Mouse (Mus musculus) kidney, embryonic 16.5 days (tissue): ENCODE measurements around the gene Schip1. TPM values are rescaled to one million over a fixed set of nuclear protein-coding genes. Genes with fewer than 3 reads are reported as not detected.

Source experiments
- ATAC-seq: fragments of 200-750 bp; cut with Nextera tagmentation; 2 replicates; pipeline ENCODE4 v1.8.0; 2017; ENCODE audit warnings: moderate TSS enrichment; ENCODE audit not compliant: low FRiP score, low TSS enrichment
- H3K27ac ChIP-seq: fragments of 300-500 bp; sonication (generic); 2 replicates; pipeline ENCODE4 v1.5.1; 2014; ENCODE audit warnings: low read length
- H3K27me3 ChIP-seq: fragments of 300-500 bp; sonication (generic); 2 replicates; pipeline ENCODE4 v1.6.1; 2014; ENCODE audit warnings: low read length, control low read depth, mixed read lengths; ENCODE audit not compliant: insufficient read depth
- H3K36me3 ChIP-seq: fragments of 300-500 bp; sonication (generic); 2 replicates; pipeline ENCODE4 v1.6.1; 2014; ENCODE audit warnings: low read length, control low read depth, mixed read lengths; ENCODE audit not compliant: insufficient read depth
- H3K4me1 ChIP-seq: fragments of 300-500 bp; sonication (generic); 2 replicates; pipeline ENCODE4 v1.6.1; 2014; ENCODE audit warnings: low read length, control low read depth, mixed read lengths; ENCODE audit not compliant: insufficient read depth
- H3K4me2 ChIP-seq: fragments of 300-500 bp; sonication (generic); replicated peaks from 2 replicates; pipeline ENCODE4 v1.6.1; 2014; ENCODE audit warnings: low read depth, low read length
- H3K4me3 ChIP-seq: fragments of 300-500 bp; sonication (generic); 2 replicates; pipeline ENCODE4 v1.5.1; 2014; ENCODE audit warnings: mild to moderate bottlenecking, low read length
- H3K9ac ChIP-seq: fragments of 300-500 bp; sonication (generic); replicated peaks from 2 replicates; pipeline ENCODE4 v1.6.1; 2014; ENCODE audit warnings: low read length
- H3K9me3 ChIP-seq: fragments of 300-500 bp; sonication (generic); 2 replicates; pipeline ENCODE4 v1.6.1; 2016; ENCODE audit warnings: low read length, control low read depth
- WGBS: fragments of 180-500 bp; shearing (Covaris S2); extraction: QIAGEN DNeasy Blood & Tissue Kit; methylation state at CpG from one replicate; pipeline ENCODE4 v1.1.7; 2014; 5-methylcytosine and 5-hydroxymethylcytosine counted together
- polyA plus RNA-seq: library from polyadenylated mRNA; unstranded; fragments of >200 nt; fragmentation: Nextera tagmentation; extraction: Ambion mirVana; gene quantifications from 2 replicates; pipeline ENCODE4 v1.2.1, GENCODE M21; 2015

Schip1 gene
- polyA plus RNA-seq, 1 experiment from 2014 or later, result 48.9 TPM

DNA sequence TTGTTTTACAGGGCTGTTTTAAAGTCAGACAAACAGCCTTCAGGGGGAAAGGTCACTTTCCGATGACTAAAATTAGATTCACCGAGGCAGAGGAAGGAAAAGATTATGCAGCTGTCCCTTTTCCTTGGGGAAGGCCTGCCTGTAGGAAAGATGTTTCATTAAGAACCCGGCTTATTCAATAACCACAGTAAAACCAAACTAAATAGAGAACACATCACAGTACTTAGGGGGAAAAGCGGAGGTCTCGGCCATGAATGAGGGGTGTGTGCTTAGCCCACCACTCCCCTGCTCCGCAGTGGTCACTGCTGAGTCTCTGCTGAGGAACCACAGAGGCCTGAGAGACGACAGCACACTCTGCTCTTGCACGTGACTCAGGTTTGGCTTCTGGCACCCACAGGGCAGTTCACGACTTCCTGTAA, 522.1 kb downstream of the Schip1 start:
- no peaks in the 10 kb centered on the region for H3K27me3 ChIP-seq
- H3K9ac ChIP-seq, result peak overlapping the region; percentile 47
- peak overlapping the region; percentile 67 for H3K27ac ChIP-seq
- no peak overlapping the region for H3K4me3 ChIP-seq
- H3K4me2 ChIP-seq, result no peak overlapping the region
- H3K9me3 ChIP-seq, result no peaks in the 10 kb centered on the region
- WGBS, result 21% methylated on average over 9 of the region's 9 CpGs
- H3K36me3 ChIP-seq, result no peaks in the 10 kb centered on the region
- ATAC-seq, result no peak; the same call in 1 of the 2 replicates
- H3K4me1 ChIP-seq, result peaks cover 46% of the 10 kb centered on the region

DNA sequence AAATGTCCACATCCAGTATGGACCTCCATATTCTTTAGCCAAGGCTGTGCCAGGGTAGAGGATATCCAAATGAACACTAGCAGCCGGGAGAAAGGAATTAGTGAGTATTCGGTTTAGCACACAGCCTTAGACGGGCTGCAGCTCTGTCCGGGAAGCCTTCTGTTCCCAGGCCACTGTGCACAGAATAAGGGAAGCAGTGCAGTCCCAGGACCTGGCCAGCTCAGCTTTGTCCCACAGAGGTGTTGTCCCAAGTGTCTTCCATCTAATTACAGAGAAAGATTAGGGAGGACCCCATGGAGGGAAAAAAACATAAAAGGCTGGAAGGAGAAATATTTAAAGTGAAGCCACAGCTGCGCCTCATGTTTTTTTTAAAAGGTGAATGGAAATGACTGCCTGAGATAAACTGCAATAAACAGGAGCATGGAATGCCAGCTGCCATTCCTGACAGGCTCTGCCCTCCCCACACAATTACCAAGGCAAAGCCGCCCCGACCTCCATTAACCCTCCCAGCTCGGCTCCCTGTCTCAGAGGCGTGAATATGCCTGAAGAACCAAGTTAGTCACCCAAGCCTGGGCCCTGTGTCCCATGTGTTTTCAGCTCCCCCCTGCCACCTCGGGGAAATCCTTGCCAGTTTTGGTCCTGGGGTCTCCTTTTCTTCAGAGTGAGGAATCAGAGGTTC, 523.1 kb downstream of the Schip1 start:
- Histone ChIP-seq H3K9me3 (no peaks in the 10 kb centered on the region), H3K27ac (0 out of 2 replicates have a peak overlapping the region, but pooled peaks have one; percentile 67), H3K27me3 (no peaks in the 10 kb centered on the region), H3K36me3 (no peaks in the 10 kb centered on the region), H3K4me3 (no peak overlapping the region), H3K4me1 (peaks cover 48% of the 10 kb centered on the region), H3K9ac (no peak overlapping the region), H3K4me2 (no peak overlapping the region)
- WGBS, result 55% methylated on average over 10 of the region's 10 CpGs
- peak; percentile 44; the same call in 1 of the 2 replicates for ATAC-seq

DNA sequence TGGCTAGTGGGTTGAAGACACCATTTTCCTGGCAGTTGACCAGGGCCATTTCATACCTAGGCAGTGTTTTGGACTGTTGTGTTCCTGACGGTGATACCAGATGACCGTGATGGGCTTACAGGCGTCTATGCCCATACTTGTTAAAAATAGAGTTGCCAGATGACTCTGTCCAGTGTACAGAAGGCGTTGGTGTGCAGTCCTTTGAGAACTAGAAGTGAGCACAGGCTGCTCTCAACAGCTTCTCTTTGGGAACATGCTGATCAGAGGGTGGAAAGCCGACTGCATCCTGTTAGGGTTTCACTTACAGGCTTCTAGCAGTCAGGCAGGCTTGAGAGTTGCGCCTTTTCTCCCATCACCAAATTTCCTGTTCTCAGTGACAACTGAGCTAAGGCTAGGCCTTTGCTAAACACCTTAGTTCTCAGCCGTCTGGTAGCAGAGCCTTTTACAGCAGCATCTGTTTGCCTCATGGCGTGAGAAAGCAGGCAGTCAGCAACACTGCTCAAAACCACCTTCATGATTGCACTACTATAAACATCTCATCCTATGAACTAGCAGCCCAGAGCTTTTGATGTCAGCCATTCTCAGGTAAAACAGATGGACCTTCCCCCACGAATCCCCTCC, 524.7 kb downstream of the Schip1 start:
- Histone ChIP-seq H3K9ac (no peak overlapping the region), H3K27me3 (no peaks in the 10 kb centered on the region), H3K27ac (no peak overlapping the region), H3K4me3 (no peak overlapping the region), H3K36me3 (no peaks in the 10 kb centered on the region), H3K4me1 (peaks cover 42% of the 10 kb centered on the region), H3K9me3 (no peaks in the 10 kb centered on the region), H3K4me2 (no peak overlapping the region)
- ATAC-seq, result no peak
- 75% methylated on average over 9 of the region's 9 CpGs for WGBS

DNA sequence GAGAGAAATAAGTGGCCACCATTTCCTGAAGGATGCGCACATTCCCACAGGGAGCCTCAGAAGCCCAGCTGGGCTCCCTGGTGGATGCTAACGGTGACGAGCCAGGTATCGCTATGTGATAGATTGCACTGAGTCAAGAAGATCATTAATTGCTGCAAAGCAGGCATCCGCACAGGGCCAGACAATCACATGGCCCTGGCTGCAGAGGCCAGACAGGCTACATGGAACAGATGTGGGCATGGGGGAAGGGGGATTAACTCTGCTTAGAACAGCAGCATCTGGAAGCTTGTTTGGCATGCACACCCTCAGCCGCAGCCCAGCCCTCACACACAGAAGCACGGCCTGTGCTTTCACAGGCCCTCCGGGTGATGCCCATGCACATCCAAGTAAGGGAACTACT, 525.8 kb downstream of the Schip1 start:
- Histone ChIP-seq H3K9ac (no peak overlapping the region), H3K4me3 (no peak overlapping the region), H3K27ac (no peak overlapping the region), H3K27me3 (no peaks in the 10 kb centered on the region), H3K4me1 (peaks cover 48% of the 10 kb centered on the region), H3K36me3 (no peaks in the 10 kb centered on the region), H3K9me3 (no peaks in the 10 kb centered on the region), H3K4me2 (no peak overlapping the region)
- WGBS, result 53% methylated on average over 8 of the region's 8 CpGs
- ATAC-seq, result no peak

DNA sequence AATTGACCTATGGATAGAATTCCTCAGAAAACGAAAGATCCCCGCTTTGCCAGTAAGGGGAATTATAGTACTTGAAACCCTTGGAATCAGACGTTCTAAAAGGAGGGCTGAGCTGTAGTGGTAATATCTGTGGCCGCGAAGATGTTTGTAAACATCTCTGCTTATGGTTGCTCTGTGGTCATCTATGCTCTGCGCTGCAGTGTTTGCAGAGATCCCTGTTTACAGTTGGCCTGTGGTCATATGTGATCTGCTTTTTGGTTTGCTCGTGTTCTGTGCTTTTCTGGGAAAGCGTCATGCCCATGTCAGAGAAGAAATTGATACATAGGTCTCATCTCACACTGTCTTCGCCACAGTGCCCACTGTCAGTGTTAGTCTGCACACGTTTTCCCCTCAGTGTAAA, 528.0 kb downstream of the Schip1 start:
- 51% methylated on average over 10 of the region's 10 CpGs for WGBS
- Histone ChIP-seq H3K27me3 (no peaks in the 10 kb centered on the region), H3K36me3 (0 out of 2 replicates have a peak, but pooled peaks cover 3% of the 10 kb centered on the region), H3K4me3 (no peak overlapping the region), H3K4me1 (peaks cover 39% of the 10 kb centered on the region), H3K27ac (0 out of 2 replicates have a peak overlapping the region, but pooled peaks have one; percentile 15), H3K4me2 (no peak overlapping the region), H3K9me3 (no peaks in the 10 kb centered on the region), H3K9ac (no peak overlapping the region)
- no peak for ATAC-seq

DNA sequence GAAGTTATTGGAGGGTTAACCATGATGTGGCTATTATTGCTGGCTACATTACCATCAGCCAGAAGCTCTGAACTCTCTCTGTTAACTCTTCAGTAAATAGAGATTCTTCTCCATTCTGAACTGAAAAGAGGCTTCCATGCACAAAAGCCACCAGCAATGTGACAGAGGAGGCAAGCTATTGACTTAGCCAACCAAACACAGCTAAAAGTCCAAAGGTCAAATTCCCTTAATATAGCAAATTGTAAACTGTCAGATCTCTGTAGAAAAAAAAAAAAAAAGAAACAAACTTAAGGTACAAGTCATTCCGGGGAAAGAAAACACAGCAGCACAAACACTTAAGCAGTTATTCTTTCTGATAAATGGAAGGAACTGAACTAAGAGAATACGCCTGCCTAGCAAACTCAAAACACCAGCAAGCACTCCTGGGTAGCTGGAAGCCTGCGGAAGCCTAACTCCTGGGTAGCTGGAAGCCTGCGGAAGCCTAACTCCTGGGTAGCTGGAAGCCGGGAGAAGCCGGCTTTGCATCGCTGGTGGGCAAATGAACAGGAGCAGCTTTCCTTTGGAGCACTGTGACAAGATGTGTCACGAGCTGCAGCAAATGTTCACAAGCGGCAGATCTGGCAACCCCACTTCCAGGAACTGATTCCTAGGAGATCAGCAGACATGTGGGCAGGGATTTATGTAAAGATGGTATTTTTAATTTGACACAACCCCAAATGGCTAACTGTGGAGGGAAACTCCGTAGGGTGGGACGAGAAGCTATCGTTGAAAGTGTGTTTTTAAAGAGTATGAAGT, 528.7 kb downstream of the Schip1 start:
- H3K4me3 ChIP-seq, result no peak overlapping the region
- H3K36me3 ChIP-seq, result 0 out of 2 replicates have a peak, but pooled peaks cover 3% of the 10 kb centered on the region
- H3K27ac ChIP-seq, result 0 out of 2 replicates have a peak overlapping the region, but pooled peaks have one; percentile 15
- no peak overlapping the region for H3K9ac ChIP-seq
- H3K27me3 ChIP-seq, result no peaks in the 10 kb centered on the region
- no peak for ATAC-seq
- WGBS, result 70% methylated on average over 12 of the region's 12 CpGs
- peaks cover 33% of the 10 kb centered on the region for H3K4me1 ChIP-seq
- H3K4me2 ChIP-seq, result no peak overlapping the region
- no peaks in the 10 kb centered on the region for H3K9me3 ChIP-seq

DNA sequence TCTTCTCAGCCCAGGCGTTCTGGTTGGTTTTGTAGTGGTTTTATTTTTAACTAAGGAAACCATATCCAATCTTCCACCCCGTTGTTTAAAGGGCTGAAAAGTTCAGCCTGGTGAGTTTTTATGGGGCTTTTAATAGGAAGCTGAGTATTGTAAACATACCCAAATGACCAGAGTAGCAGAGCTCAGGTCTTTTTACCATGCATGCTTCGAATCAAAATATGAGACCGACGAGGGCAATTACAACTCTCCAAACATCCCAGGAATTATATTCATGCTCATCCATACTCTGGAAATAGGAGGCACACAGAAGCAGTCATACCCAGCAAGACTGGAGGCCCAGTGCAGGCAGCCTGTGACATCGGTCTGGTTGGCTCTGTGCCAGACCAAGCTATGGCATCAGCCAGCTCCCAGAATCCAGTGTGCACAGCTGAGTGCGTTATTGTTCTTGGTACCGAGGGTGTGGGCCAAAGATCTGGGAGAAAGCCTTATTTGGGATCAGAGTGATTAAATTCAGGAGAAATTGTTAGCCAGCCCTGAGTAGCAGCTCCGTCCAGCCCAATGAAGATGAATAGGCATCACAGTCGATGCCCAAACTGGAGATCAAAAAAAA, 530.8 kb downstream of the Schip1 start:
- Histone ChIP-seq H3K27me3 (no peaks in the 10 kb centered on the region), H3K9me3 (no peaks in the 10 kb centered on the region), H3K4me1 (peaks cover 31% of the 10 kb centered on the region), H3K4me3 (no peak overlapping the region), H3K27ac (peak overlapping the region; percentile 68; the same call in 1 of the 2 replicates), H3K4me2 (no peak overlapping the region), H3K36me3 (0 out of 2 replicates have a peak, but pooled peaks cover 3% of the 10 kb centered on the region), H3K9ac (no peak overlapping the region)
- ATAC-seq, result peak; percentile 40; the same call in 1 of the 2 replicates
- WGBS, result 49% methylated on average over 10 of the region's 10 CpGs

DNA sequence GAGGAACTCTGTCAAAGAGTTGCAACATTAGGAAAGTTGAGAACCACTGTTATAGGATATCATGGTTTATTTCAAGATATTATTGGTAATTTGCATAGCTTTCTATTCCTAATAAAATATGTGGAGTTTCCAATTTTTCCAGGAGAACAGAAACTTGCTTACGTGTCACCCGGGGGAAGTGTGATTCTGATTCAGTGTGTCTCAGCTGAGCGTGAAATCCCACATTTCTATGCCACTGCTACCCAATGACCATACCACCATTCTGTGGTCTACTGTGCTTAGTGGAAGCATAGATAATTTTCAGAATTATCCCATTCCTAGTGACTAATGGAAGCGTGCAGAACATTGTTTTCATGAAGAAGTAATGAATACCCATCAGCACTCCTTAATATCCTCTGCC, 532.3 kb downstream of the Schip1 start:
- H3K4me2 ChIP-seq, result no peak overlapping the region
- peaks cover 27% of the 10 kb centered on the region for H3K4me1 ChIP-seq
- no peaks in the 10 kb centered on the region for H3K9me3 ChIP-seq
- WGBS, result 91% methylated on average over 4 of the region's 4 CpGs
- no peaks in the 10 kb centered on the region for H3K27me3 ChIP-seq
- 0 out of 2 replicates have a peak, but pooled peaks cover 3% of the 10 kb centered on the region for H3K36me3 ChIP-seq
- no peak overlapping the region for H3K9ac ChIP-seq
- no peak overlapping the region for H3K27ac ChIP-seq
- no peak overlapping the region for H3K4me3 ChIP-seq
- no peak for ATAC-seq

DNA sequence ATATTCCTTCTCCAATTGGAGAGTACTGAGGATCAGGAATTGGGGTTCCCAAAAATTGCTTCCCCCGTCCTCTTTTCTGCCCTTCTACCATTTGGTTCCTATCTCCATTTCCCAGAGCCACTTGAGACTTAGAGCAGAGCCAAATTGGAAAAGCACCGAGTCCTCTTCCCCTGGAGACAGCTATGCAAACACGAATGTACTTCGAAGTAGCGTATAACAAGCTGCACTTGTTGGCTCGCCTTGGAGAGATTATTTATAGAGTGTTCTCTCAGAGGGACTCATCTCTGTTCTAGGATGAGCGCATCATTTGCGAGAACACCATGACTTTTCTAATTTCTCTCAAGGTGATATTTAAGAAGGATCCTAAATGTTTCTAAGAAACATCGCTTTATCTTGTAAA, 538.3 kb downstream of the Schip1 start:
- Histone ChIP-seq H3K9ac (no peak overlapping the region), H3K27ac (no peak overlapping the region), H3K4me3 (no peak overlapping the region), H3K27me3 (no peaks in the 10 kb centered on the region), H3K36me3 (no peaks in the 10 kb centered on the region), H3K4me2 (no peak overlapping the region), H3K4me1 (peaks cover 6% of the 10 kb centered on the region; the same call in 1 of the 2 replicates), H3K9me3 (no peaks in the 10 kb centered on the region)
- ATAC-seq, result no peak
- 84% methylated on average over 9 of the region's 9 CpGs for WGBS
